Mouse (Mus musculus) G1E-ER4 (cell line): ENCODE data around the gene Il1f6. TPM values are rescaled to one million over a fixed set of nuclear protein-coding genes. Genes with fewer than 3 reads are reported as not detected.

Experiments
- GATA1 ChIP-seq: IDR thresholded peaks from one replicate; pipeline ENCODE4 v1.8.0; 2012; ENCODE audit warnings: low read length, inconsistent platforms
- polyA plus RNA-seq: library from polyadenylated mRNA; stranded (reverse); fragments of >175 nt; gene quantifications from 2 replicates; pipeline ENCODE4 v1.2.3, GENCODE M21; 2012

Il1f6 gene
- polyA plus RNA-seq, result not detected in 2 replicates

GRCm38 (mm10) chr2:24215118-24215517 is at the start of gene Il1f6:
Gene Il1f6, plus strand, starts transcription at chr2:24215418.
- no peak for TF ChIP-seq GATA1

GRCm38 (mm10) chr2:24186176-24186575 is 29.0 kb upstream of the Il1f6 start, which contains the start of gene Il1f9:
Gene Il1f9, plus strand, starts transcription at chr2:24186476.
- no peak for TF ChIP-seq GATA1

DNA sequence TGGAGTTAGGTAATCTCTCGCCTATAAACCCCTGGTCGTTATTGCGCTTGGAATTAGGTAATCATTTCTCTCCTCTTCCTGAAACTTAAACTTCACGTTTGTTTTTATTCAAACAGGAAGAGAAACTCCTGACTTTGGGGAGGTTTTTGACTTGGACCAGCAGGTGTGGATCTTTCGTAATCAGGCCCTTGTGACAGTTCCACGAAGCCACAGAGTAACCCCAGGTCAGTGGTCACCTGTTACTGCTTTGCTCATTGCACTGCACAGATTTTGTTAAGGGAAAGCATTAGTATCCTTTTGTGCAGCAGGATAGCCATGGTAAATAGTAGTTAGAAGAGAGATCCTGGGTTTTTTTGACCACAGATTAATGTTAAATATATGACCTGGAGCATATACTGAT is 27.6 kb upstream of the Il1f6 start:
- TF ChIP-seq GATA1, result no peak

DNA sequence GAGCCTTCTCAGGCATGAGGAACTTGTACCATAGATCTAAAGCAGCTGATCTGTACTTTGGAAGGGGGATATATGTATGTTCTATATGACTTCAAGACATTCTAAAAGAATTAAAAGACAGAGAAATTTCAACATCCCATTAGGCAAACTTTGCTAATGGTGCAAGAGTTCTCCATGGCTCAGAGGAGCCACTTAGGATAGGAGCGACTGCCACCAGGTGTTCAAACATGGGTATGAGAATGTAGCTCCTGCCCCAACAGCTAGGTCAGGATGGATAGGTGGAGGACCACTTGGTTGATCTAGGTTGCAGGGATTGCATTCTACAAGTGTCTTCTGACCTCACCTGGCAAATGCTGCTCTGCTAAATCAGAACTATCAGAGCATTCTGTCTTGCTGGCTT is 27.0 kb upstream of the Il1f6 start:
- TF ChIP-seq GATA1, result no peak

GRCm38 (mm10) chr2:24227191-24227590 is 12.0 kb downstream of the Il1f6 start:
- no peak for TF ChIP-seq GATA1

DNA sequence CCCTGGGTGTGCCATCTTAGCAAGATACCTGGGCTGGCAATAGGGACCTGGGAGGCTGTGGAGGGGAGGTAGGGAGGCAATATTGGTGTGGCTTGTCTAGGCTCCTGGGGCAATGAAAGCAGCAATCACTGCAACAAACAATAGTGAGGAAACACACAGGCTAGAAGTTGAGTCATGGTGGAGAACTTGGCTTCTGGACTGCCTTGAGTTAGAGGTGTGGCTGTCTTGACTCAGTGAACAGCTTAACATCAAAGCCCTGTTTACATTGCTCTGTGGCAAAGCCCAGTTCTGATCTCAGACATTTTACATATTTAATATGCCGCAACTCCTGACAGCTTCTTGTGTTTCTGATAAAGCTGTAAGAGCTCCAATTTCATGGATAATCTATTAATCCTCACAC is 52.3 kb downstream of the Il1f6 start:
- no peak for TF ChIP-seq GATA1

DNA sequence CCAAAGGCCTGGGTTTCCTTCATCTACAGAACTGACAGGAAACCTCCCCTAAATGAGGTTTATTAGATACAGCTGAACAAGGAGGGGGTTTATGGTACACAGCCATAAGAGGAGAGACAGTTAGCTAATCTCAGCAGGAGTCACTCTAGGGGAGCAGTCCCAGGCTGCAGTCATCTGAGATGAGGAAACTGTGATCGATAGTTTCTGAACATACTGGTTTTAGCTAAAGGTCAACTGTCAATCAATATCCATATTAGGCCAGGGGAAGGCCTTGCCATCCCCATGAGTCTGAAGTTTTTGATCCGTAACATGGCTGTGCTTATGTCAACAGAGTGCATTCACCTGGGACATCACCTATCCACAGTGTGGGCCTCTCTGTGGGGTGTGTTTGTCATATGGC is 58.4 kb downstream of the Il1f6 start:
- TF ChIP-seq GATA1, result no peak

DNA sequence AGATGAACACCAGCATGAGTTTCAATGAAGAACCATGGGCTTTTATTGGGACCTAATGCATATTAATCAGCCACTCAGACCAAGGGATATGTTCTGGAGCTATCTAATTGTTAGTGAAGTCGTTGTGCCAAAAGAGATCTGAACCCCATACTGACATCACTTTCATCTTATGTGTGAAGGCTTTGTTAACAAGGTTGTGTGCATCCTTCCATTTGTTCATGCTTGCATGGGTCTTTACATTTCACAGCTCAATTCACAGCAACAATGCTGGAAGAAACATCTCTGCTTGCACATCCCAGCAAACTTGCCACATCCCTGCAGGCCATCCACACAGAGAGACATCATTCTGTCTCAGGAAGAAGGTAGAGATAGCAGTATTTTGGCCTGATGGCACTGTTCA is 59.9 kb downstream of the Il1f6 start:
- no peak for TF ChIP-seq GATA1

Other genes starting within 250 kb of the Il1f6 start
- gene Hnmt, start 166.0 kb upstream of the Il1f6 start, polyA plus RNA-seq, result not detected in 2 replicates
- gene Tbpl2, start 118.8 kb upstream of the Il1f6 start, polyA plus RNA-seq, result not detected in 2 replicates
- gene Il1f8, start 62.3 kb upstream of the Il1f6 start, polyA plus RNA-seq, result not detected in 2 replicates
- gene Il1f9, start 28.9 kb upstream of the Il1f6 start, polyA plus RNA-seq, result not detected in 2 replicates
- gene Il1f5, start 61.5 kb downstream of the Il1f6 start, polyA plus RNA-seq, result not detected in 2 replicates
- gene Il1f10, start 75.8 kb downstream of the Il1f6 start, polyA plus RNA-seq, result not detected in 2 replicates
- gene Il1rn, start 121.4 kb downstream of the Il1f6 start, polyA plus RNA-seq, result not detected in 2 replicates
- 0.10 and 0.14 TPM in 2 replicates for gene Psd4, start 152.2 kb downstream of the Il1f6 start, polyA plus RNA-seq